Mouse (Mus musculus) hematopoietic multipotent progenitor cell, adult 10-12 weeks (in vitro differentiated cells): ENCODE data around the gene Trim15. TPM values are rescaled to one million over a fixed set of nuclear protein-coding genes. Genes with fewer than 3 reads are reported as not detected.

Experiments
- polyA plus RNA-seq: library from polyadenylated mRNA; stranded (reverse); fragments of >175 nt; gene quantifications from 2 replicates; pipeline ENCODE4 v1.2.3, GENCODE M21; 2012; ENCODE audit warnings: low replicate concordance

Trim15 gene
- polyA plus RNA-seq, result 0.07 TPM in 1 of 2 replicates, not detected in the other

GRCm38 (mm10) chr17:36866719-36867527, at the start of gene Trim15:
Trim15 (minus strand) TSS chr17:36867210.

GRCm38 (mm10) chr17:36897552-36898205, 30.7 kb upstream of the Trim15 start, which contains the start of gene Trim31:
Trim31 (plus strand) TSS chr17:36898118.

GRCm38 (mm10) chr17:36890073-36890903, 23.3 kb upstream of the Trim15 start, which contains the start of gene Trim40:
Trim40 (minus strand) TSS chr17:36890123.

DNA sequence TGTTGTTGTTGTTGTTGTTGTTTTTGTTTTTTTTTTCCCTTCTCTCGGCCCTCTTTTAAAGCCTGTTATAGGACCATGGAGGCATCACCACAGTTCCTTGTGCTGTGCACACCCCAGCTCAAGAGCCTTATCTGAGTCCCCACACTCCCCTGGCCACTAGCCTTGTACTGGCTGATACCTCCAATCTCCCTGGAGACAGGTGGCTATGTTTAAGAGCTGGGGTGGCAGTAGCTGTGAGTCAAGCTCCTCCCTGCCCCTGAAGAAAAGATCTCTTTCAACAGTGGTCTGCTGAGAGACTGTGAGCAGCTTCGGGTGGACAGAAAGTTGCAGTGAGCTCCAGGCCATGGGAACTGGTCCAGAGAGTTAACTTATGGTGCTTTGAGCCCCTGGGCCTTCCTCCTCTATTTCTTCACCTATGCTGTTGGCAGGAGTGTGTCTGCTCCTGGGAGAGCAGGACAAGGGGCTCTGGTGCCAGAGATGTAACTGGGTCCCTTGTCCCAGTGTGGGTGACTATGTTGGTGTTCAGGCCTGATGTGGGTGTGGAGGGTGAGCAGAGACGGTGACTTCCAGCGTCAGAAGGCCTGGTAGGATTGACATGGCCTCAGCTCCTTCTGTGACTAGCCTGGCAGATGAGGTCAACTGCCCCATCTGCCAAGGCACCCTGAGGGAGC, 2.4 kb upstream of the Trim15 start, which contains the start of gene Trim10:
Gene Trim10, plus strand, starts transcription at position 291 of the 671 bp plus-strand sequence.

GRCm38 (mm10) chr17:36836874-36837647, 29.9 kb downstream of the Trim15 start, which contains the start of gene Trim26:
Trim26 (plus strand) TSS chr17:36837134.

GRCm38 (mm10) chr17:36811871-36812270, 55.1 kb downstream of the Trim15 start, which contains the start of gene H2-M10.6:
H2-M10.6 (plus strand) TSS chr17:36812171.

Other genes with a start within 250 kb of the Trim15 start
- gene H2-M9, start 224.5 kb downstream of the Trim15 start, polyA plus RNA-seq, result not detected in 2 replicates
- not detected in 2 replicates for gene H2-M1, start 195.0 kb downstream of the Trim15 start, polyA plus RNA-seq
- not detected in 2 replicates for gene H2-M10.5, start 94.3 kb downstream of the Trim15 start, polyA plus RNA-seq
- gene H2-M10.6, start 55.0 kb downstream of the Trim15 start, polyA plus RNA-seq, result not detected in 2 replicates
- 92.3 and 95.8 TPM in 2 replicates for gene Trim26, start 30.1 kb downstream of the Trim15 start, polyA plus RNA-seq
- 0.62 and 28.4 TPM in 2 replicates for gene Trim10, start 2.4 kb upstream of the Trim15 start, polyA plus RNA-seq
- gene Trim40, start 22.9 kb upstream of the Trim15 start, polyA plus RNA-seq, result not detected in 2 replicates
- not detected in 2 replicates for gene Trim31, start 30.9 kb upstream of the Trim15 start, polyA plus RNA-seq
- gene Rnf39, start 75.7 kb upstream of the Trim15 start, polyA plus RNA-seq, result 0.12 and 0.76 TPM in 2 replicates
- 69.5 and 387 TPM in 2 replicates for gene Ppp1r11, start 84.5 kb upstream of the Trim15 start, polyA plus RNA-seq
- gene Znrd1, start 91.3 kb upstream of the Trim15 start, polyA plus RNA-seq, result 3.8 and 12.0 TPM in 2 replicates
- 0.94 TPM in 1 of 2 replicates, not detected in the other for gene Znrd1as, start 91.4 kb upstream of the Trim15 start, polyA plus RNA-seq
- gene 2410137M14Rik, start 114.0 kb upstream of the Trim15 start, polyA plus RNA-seq, result not detected in 2 replicates
- gene H2-M5, start 122.3 kb upstream of the Trim15 start, polyA plus RNA-seq, result 0.10 and 0.42 TPM in 2 replicates
- gene Zfp57, start 134.0 kb upstream of the Trim15 start, polyA plus RNA-seq, result 0.12 and 0.34 TPM in 2 replicates
- gene Mog, start 156.2 kb upstream of the Trim15 start, polyA plus RNA-seq, result 0.13 TPM in 1 of 2 replicates, not detected in the other
- gene Gabbr1, start 178.8 kb upstream of the Trim15 start, polyA plus RNA-seq, result 52.6 and 251 TPM in 2 replicates
- gene Olfr90, start 221.3 kb upstream of the Trim15 start, polyA plus RNA-seq, result not detected in 2 replicates
- not detected in 2 replicates for gene Olfr91, start 231.1 kb upstream of the Trim15 start, polyA plus RNA-seq